Mouse (Mus musculus) G1E (cell line): ENCODE measurements at regions not wholly inside any gene's neighbourhood (a gene's known extent, or its start where the extent isn't known, plus 50 kb on each side); places are given as distances from the start of the nearest gene placed in this dataset.

ENCODE experiments used
- CTCF ChIP-seq: IDR thresholded peaks from 2 replicates; pipeline ENCODE4 v1.5.1; 2012; ENCODE audit warnings: low read depth, low read length, inconsistent platforms, mixed read lengths
- GATA1 ChIP-seq: IDR thresholded peaks from 2 replicates; pipeline ENCODE4 v1.6.1; 2012; ENCODE audit warnings: borderline replicate concordance, low read length, inconsistent platforms, mixed read lengths
- GATA2 ChIP-seq: IDR thresholded peaks from 2 replicates; pipeline ENCODE4 v1.6.1; 2012; ENCODE audit warnings: low read depth, low read length, inconsistent platforms, borderline replicate concordance
- POLR2AphosphoS5 ChIP-seq: IDR thresholded peaks from 2 replicates; pipeline ENCODE4 v1.6.1; 2012; ENCODE audit warnings: low read depth, low read length, inconsistent platforms; ENCODE audit not compliant: insufficient replicate concordance
- TAL1 ChIP-seq: conservative IDR thresholded peaks from 2 replicates; pipeline ENCODE4 v1.6.1; 2012; ENCODE audit warnings: low read depth, low read length, inconsistent platforms, mixed read lengths

DNA sequence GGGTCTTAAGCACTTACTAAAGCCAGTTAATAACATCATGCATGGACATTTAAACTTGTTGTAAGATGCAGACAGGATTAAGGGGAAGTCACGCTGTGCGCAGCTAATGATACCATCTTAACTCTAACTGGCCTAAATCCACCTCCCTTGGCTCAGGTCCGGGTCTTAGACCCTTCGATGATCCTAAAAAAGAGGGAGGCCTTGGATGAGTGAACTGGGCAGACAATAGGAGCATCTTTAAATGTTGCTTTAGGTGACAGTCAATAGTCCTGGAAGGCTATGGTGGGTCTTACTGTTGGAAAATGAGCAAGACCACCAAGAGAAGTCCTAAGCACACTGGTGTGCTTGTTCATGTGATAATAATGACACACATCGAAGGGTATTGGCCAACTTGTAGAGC, 242.1 kb downstream of the Mef2c start:
- TF ChIP-seq CTCF (no peak), GATA1 (no peak), TAL1 (no peak), POLR2AphosphoS5 (no peak), GATA2 (no peak)
